Mouse (Mus musculus): ENCODE measurements at regions not wholly inside any gene's neighbourhood (a gene's known extent, or its start where the extent isn't known, plus 50 kb on each side); places are given as distances from the start of the nearest gene placed in this dataset.

DNA sequence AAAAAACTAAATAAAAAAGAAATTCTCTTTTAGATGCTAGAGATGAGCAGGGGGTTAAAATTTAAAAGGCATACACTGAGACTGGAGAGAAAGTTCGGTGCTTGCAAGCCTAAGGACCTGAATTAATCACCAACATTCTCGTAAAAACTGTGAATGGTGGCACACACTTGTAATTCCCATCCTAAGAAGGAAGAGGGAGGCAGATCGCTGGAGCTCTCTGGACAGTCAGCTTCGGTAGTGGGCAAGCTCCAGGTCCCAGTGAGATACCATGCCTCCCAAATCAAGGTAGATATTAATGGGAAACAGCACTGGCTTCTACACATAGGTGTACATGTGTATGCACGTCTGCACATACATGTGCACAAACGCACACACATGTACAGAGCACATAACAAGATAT lies 89.5 kb upstream of the Basp1 start:
- TF ChIP-seq GATA4 (IDR thresholded peaks at IDR 0.05; ENCODE audit: insufficient replicate concordance, low read length): no peak

DNA sequence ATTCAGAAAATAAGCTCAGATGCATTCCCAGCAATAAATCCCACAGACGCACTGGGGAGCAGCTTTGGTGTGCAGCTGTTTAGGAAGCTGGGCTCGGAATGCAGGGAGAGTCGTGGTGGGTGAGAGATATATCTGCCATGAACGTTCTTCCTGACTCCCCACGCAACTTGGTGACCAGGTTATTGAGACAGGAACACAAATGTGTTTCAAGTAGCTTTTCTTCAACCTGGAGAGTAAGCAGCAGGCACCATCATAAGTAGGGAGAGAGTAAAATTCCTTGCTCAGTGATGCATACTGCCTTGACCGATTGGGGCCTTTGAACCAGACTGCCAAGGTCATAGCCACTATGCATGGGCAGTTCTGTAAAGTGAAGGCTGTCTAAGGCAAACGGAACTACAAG lies 95.6 kb upstream of the Basp1 start:
- TF ChIP-seq GATA4 (IDR thresholded peaks at IDR 0.05; ENCODE audit: insufficient replicate concordance, low read length): no peak

DNA sequence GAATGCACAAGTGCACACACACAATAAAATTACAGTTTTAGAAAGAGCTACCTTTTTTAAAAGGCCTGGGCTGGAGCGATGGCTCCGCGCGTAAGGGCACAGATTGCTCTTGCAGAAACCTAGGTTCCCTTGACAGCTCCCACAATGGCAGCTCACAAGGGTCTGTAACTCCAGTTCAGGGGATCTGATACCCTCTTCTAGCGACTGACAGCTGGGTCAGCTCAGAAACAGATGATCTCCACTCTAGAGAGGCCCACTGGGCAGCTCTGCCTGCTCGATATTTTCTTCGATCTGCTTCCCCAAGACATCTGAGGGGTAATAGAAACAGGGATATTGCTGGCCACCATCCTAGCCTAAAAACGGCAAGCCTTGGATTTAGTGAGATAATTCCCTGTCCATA lies 96.0 kb upstream of the Basp1 start:
- no peak for TF ChIP-seq GATA4 (IDR thresholded peaks at IDR 0.05; ENCODE audit: insufficient replicate concordance, low read length)

DNA sequence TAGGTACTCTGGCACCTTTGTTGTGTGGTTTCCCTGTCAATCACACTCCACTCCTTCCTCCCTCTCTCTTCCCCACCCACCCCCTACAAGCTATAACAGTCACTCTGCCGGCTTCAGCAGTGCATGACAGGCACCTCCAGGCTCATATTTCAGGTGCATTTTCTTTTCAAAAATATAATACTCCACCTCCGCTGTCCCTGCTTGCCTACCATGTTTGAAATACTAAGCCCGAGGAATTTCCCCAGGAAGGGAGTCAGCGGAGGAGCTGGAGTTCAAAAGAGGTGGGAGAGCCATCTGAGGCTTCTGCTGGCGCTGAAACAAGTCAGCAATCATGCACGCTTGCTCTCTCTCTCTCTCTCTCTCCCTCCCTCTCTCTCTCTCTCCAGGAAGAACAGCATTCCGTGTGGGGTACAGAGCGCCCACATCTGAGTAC lies 96.5 kb upstream of the Basp1 start:
- TF ChIP-seq GATA4 (IDR thresholded peaks at IDR 0.05; ENCODE audit: insufficient replicate concordance, low read length): no peak

DNA sequence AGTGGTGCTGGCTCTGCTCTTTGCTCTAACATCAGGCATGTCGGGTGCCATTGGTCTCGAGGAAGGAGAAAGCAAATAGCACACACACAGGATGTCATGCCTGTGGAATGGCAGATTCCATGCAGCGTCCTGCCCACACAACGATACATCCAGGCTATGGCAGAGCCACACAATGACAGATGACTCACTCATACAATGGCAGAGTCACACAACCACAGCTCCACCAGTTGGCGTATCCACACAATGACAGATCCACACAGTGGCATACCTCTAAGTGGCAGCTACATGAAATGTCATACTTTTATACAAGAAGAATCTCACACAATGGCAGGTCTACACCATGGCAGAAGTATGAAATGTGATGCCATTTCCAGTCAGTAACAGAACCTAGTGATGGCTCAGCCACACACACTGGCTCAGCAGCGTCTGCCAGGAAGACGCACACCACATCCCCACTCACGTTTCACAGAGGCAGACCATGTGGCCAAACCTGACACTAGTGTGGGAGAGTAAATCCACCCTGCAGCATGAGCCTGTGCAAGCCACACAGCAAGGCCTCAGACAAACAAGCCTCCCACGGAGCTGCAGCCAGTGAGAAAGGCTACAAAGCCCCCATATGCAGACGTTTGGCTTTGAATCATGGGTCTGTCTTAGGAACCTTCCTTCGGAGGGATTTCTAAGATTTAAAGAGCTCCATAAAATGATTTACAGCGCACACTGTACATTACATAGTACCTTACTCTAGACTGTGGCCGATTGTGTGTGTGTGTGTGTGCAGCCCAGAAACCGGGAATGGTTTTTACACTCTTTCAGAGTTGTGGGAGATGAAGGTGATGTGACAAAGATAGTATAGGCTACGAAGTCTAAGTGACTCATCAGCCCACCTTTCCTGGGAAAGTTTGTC lies 104.0 kb upstream of the Myo10 start:
- no peak for TF ChIP-seq GATA4 (IDR thresholded peaks at IDR 0.05; ENCODE audit: insufficient replicate concordance, low read length)

DNA sequence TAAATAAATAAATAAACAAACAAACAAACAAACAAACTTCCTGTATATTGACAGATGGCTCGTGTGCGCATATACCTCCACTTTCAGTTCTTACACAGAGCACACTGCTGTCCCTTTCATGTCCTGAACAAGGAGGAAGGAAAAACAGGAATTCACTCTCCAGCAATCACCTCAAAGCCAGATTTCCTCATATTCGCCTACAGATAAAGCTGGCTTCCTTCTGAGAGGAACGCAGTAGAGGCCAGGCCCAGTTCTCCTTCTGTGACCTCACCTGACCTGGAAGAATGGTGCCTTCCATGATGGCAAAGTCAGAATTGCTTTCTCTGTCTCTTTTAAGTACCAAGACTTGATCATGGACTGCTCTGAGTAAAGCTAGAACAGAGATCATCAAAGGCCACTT lies 98.1 kb upstream of the Myo10 start:
- peak; percentile 91 for TF ChIP-seq GATA4 (IDR thresholded peaks at IDR 0.05; ENCODE audit: insufficient replicate concordance, low read length)

DNA sequence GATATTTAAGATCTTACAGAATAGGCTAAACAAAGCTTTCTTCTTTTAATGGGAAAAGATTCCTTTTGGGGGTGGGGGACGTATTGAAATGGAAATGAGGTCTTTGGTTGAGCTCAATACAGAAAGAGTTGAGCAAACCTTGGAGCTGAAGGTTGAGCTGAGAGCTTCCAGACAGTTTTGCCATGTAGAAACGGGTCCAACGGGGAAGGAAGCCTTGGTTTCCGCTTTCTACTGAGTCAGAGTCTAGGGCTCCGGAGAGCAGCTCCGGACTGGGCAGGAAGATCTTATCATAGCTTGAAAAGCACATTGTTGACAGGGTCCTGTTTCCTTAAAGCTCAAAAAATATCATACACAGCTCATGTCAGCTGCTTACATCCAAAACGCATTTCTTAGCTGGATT lies 97.0 kb upstream of the Myo10 start:
- peak; percentile 67; the same call in 1 of the 2 replicates for TF ChIP-seq GATA4 (IDR thresholded peaks at IDR 0.05; ENCODE audit: insufficient replicate concordance, low read length)

DNA sequence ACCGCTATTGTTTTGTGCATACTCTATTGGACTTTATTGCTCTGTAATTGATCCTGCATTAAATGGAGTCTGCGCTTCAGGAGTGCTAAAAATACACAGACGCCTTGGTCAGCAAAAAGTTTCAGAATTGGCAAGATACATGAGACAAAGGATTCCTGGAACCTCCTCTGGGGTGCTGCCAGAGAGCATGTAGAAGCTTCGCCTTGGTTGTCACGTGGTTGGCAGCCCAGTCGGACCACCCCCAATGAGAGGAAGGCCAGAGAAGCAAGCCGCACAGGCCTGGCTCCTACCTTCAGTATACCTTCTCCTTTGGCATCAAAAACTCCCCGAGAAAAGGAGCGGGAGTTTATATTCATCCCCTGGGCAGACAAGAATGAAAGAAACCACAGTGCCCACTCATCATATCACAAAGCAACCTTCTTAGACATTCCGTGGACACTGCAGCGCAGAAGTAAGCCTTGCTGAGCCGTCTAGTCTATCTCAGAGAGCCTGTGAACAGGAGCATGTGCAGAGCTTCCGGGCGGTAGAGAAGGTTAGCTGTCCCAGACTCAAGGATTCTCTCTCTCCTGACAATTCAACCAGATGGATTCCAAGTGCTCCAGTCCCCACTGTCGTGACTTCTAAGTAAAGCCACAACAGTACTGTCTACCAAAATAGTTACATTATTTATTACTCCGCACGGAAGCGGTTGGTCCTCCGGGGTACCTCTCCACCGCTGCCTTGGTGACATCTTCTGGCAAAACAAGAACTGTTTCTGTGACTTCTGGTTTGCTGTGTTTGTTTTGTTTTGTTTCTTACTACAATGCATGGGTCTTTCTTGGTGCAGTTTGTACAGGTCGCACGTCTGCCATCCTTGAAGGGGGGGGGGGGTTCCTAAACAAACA lies 85.6 kb upstream of the Myo10 start:
- no peak for TF ChIP-seq GATA4 (IDR thresholded peaks at IDR 0.05; ENCODE audit: insufficient replicate concordance, low read length)

DNA sequence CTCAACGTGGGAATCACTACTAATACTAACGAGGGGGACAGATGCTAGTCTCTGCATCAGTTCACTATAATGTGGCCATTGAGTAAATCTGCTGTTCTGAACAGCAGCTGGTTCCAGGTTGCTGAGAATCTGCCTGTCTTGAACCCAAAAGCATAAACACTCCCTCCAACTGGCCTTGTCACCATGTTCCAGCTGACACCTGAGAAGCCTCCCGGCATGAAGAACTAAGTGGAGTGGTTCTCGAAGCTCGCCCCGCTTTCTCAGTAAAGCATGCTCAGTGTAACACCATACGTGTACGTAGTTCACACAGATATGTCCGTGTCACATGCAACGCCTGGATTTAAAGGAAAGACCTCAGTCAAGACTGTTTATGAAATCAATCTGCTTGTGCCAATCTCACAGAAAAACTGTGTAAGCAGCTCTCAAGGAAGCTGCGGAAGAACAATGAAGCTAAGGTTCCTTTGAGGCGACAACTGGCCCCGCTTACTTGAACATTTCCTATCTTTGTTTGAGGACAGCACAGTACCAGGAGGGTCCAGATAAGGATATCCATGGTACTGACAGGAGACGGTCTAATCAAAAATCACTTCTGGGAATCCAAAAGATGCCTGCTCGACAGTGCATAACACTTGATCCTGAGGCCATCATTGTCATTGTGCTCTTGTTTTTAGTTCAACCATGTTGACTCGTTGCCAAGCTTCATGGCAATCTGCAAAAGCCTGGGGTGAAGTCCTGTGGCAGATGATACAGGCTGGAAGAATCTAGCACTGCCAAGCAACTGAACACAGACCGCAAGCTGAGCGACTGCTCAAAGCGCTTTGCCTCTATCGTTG lies 82.8 kb upstream of the Myo10 start:
- peak; percentile 93 for TF ChIP-seq GATA4 (IDR thresholded peaks at IDR 0.05; ENCODE audit: insufficient replicate concordance, low read length)

DNA sequence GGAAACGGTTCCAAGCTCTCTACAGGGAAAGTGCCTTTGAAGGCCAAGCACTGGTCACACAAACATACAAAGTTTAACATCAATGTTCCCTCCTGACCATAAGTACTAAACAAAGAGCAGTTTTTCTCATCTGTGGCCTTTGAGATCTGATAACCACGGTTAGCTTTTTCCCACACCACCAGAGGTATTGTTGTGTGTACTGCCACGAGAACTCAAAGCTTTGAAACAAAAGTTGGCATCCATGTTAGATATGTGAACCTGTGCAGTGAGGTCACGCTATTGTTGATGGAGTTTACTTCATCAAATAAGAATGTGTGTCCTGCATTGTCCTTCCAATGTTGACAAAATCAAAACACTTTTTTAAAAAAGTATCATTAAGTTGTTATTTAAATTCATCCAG lies 79.9 kb upstream of the Myo10 start:
- no peak for TF ChIP-seq GATA4 (IDR thresholded peaks at IDR 0.05; ENCODE audit: insufficient replicate concordance, low read length)

DNA sequence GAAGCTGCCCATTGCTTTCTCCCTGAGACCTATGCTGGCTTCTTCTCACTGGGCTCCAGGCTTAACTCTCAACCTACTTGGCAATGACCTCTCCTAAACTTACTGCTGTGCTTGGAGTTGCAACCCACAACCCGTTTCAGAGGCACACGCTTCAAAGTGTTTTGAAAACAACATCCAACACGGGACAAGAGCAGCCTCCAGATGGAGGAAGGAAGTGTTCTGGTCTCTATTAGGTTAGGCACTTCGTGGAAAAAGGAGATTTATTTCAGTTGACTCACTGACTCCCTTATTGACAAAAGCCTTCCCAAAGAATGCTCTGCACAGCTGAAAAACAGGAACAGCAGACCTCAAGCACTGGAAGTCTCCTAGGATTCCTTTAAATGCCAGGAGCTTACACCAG lies 76.1 kb upstream of the Myo10 start:
- TF ChIP-seq GATA4 (IDR thresholded peaks at IDR 0.05; ENCODE audit: insufficient replicate concordance, low read length): no peak

DNA sequence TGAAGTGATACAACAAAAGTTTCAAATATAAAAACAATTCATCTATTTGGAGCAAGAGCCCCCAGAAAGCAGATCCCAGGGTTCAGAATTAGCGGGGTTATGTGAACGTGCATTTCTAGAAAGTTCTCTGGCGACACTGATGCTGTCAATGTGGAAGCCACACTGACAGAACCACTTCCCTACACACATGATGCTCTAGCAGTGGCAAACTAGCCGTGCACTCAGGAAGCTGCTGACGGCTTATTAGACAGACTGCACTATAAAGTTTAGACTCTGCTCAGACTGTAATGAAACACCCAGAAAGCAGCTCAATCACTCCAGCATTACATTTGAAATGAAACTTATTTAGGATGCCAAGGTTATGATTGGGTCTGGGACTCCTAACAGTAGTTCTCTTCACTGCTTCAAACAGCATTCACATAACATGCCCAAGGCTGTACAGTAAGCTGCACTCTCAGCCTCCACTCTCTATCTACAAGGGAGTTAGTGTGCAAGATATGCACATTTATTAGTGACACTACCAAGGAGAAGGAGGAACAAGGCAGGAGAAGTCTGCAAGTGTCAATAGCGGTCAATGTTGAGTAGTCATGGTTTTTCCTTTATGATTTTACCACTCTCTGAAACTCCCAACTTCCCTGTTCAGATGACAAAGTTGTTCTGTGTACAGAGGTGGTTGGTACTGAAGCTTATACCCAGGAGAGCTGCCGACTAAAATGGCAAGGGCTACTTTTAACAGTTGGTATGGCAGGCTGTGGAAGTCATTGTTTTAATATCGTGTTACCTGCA lies 71.9 kb upstream of the Myo10 start:
- no peak for TF ChIP-seq GATA4 (IDR thresholded peaks at IDR 0.05; ENCODE audit: insufficient replicate concordance, low read length)

DNA sequence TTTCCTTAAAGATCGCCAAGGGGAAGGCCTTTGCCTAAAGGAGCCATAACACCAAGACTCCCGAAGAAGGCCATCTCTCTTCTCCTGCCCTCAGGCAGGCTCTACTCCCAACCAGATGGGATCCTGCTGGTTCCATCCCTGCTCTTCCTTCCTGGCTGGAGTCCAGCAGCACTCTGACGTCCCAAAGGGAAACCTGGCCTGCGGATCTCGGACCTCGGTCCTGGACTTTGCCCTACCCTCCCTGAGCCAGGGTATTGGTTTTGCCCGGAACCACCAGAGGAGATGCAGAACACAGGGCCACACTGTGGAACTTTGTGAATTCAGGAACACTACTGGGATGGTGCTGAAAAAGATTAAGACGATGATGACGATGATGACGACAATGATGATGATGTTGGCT lies 67.4 kb upstream of the Myo10 start:
- TF ChIP-seq GATA4 (IDR thresholded peaks at IDR 0.05; ENCODE audit: insufficient replicate concordance, low read length): no peak

DNA sequence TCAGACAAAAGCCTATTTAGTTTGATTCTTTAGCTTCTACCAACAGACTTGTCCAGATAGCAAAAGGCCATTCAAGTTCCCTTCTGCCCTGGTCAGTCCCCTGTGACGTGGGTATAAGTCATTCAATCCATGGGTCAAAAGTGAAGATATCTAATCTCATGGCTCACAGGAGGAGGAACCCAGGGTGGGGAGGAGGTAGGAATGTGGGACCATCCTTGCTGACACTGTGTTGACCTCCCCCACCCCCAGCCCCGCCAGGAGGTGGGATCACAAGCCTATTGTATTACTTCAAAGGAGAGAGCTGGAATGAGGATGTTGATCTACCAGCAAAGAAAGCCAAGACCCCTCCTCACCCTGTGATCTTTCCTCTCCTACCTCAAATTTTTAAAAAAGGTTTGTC lies 66.5 kb upstream of the Myo10 start:
- TF ChIP-seq GATA4 (IDR thresholded peaks at IDR 0.05; ENCODE audit: insufficient replicate concordance, low read length): no peak

Measured in liver, adult (tissue).